Mouse (Mus musculus): Measurements from ENCODE around the gene Abcf2.

GRCm38 (mm10) chr5:24523806-24524205 is 53.5 kb downstream of the Abcf2 start:
- TF ChIP-seq GATA1 (IDR thresholded peaks at IDR 0.05; ENCODE audit: borderline replicate concordance, low read length) (no peak), FLI1 (IDR thresholded peaks at IDR 0.05; ENCODE audit: low read length) (no peak)
